Mouse (Mus musculus): Measurements from ENCODE around the gene Manea.

GRCm38 (mm10) chr4:26353643-26354231 lies 7.0 kb upstream of the Manea start:
- no peak for TF ChIP-seq CTCF (IDR thresholded peaks at IDR 0.05; ENCODE audit: control insufficient read depth, insufficient read depth, insufficient read length)
- no peak for TF ChIP-seq CEBPB (IDR thresholded peaks at IDR 0.05; ENCODE audit: low read depth)
- no peak for TF ChIP-seq MAX (IDR thresholded peaks at IDR 0.05)
- no peak for TF ChIP-seq MYOD1 (IDR thresholded peaks at IDR 0.05; ENCODE audit: control insufficient read depth, insufficient read length, low read depth)
- TF ChIP-seq MYOG (IDR thresholded peaks at IDR 0.05; ENCODE audit: control insufficient read depth, extremely low read depth, insufficient read length), result no peak
- no peak for TF ChIP-seq USF1 (IDR thresholded peaks at IDR 0.05; ENCODE audit: low read depth)
- no peak for TF ChIP-seq FOSL1 (IDR thresholded peaks at IDR 0.05; ENCODE audit: insufficient read depth, low read length, poor library complexity, severe bottlenecking)

Measured in C2C12 (cell line).